Mouse (Mus musculus): ENCODE data around the gene Btg4. TPM values are rescaled to one million over a fixed set of nuclear protein-coding genes. Genes with fewer than 3 reads are reported as not detected.

Gene Btg4
- polyA plus RNA-seq, 1 experiment from 2014 or later: not detected

- H3K4me1 ChIP-seq (replicated peaks; ENCODE audit: control insufficient read depth, insufficient read depth, low read length): no peaks in the 10 kb centered on the region
- no peak overlapping the region for H3K4me3 ChIP-seq (ENCODE audit: low read depth, low read length)
- DNase-seq (ENCODE audit: low spot score) (no peak), ATAC-seq (ENCODE audit: low FRiP score) (no peak)
- no peak overlapping the region for H3K4me2 ChIP-seq (replicated peaks; ENCODE audit: low read depth, low read length)
- no peak overlapping the region for H3K27ac ChIP-seq (ENCODE audit: low read depth, low read length)
- H3K27me3 ChIP-seq (ENCODE audit: control insufficient read depth, insufficient read depth, low read length): no peaks in the 10 kb centered on the region
- WGBS: 71% methylated on average over 8 of the region's 8 CpGs
- no peak overlapping the region for H3K9ac ChIP-seq (ENCODE audit: low read depth, low read length)
- H3K36me3 ChIP-seq (ENCODE audit: control insufficient read depth, insufficient read depth, low read length): no peaks in the 10 kb centered on the region
- H3K9me3 ChIP-seq (ENCODE audit: control insufficient read depth, low read length): no peaks in the 10 kb centered on the region
Measured at GRCm38 (mm10) chr9:51032291-51032690, 28.4 kb upstream of the Btg4 start.

GRCm38 (mm10) chr9:51032785-51033529, 27.7 kb upstream of the Btg4 start:
- no peak overlapping the region for H3K27ac ChIP-seq (ENCODE audit: low read depth, low read length)
- no peak overlapping the region for H3K4me3 ChIP-seq (ENCODE audit: low read depth, low read length)
- H3K4me2 ChIP-seq (replicated peaks; ENCODE audit: low read depth, low read length): no peak overlapping the region
- ATAC-seq (ENCODE audit: low FRiP score) (no peak), DNase-seq (ENCODE audit: low spot score) (no peak)
- no peak overlapping the region for H3K9ac ChIP-seq (ENCODE audit: low read depth, low read length)
- no peaks in the 10 kb centered on the region for H3K4me1 ChIP-seq (replicated peaks; ENCODE audit: control insufficient read depth, insufficient read depth, low read length)
- 86% methylated on average over 3 of the region's 3 CpGs for WGBS
- no peaks in the 10 kb centered on the region for H3K36me3 ChIP-seq (ENCODE audit: control insufficient read depth, insufficient read depth, low read length)
- H3K9me3 ChIP-seq (ENCODE audit: control insufficient read depth, low read length): no peaks in the 10 kb centered on the region
- no peaks in the 10 kb centered on the region for H3K27me3 ChIP-seq (ENCODE audit: control insufficient read depth, insufficient read depth, low read length)

- H3K4me1 ChIP-seq (replicated peaks; ENCODE audit: control insufficient read depth, insufficient read depth, low read length): no peaks in the 10 kb centered on the region
- no peaks in the 10 kb centered on the region for H3K36me3 ChIP-seq (ENCODE audit: control insufficient read depth, insufficient read depth, low read length)
- no peak overlapping the region for H3K9ac ChIP-seq (ENCODE audit: low read depth, low read length)
- H3K4me3 ChIP-seq (ENCODE audit: low read depth, low read length): no peak overlapping the region
- ATAC-seq (ENCODE audit: low FRiP score) (no peak), DNase-seq (ENCODE audit: low spot score) (no peak)
- no peaks in the 10 kb centered on the region for H3K27me3 ChIP-seq (ENCODE audit: control insufficient read depth, insufficient read depth, low read length)
- no peak overlapping the region for H3K27ac ChIP-seq (ENCODE audit: low read depth, low read length)
- 91% methylated on average over 7 of the region's 7 CpGs for WGBS
- no peak overlapping the region for H3K4me2 ChIP-seq (replicated peaks; ENCODE audit: low read depth, low read length)
- H3K9me3 ChIP-seq (ENCODE audit: control insufficient read depth, low read length): no peaks in the 10 kb centered on the region
Measured at GRCm38 (mm10) chr9:51041491-51041980, 19.2 kb upstream of the Btg4 start.

GRCm38 (mm10) chr9:51042136-51042535, 18.6 kb upstream of the Btg4 start:
- ATAC-seq (ENCODE audit: low FRiP score) (no peak), DNase-seq (ENCODE audit: low spot score) (no peak)
- Histone ChIP-seq H3K4me1 (replicated peaks; ENCODE audit: control insufficient read depth, insufficient read depth, low read length) (no peaks in the 10 kb centered on the region), H3K27me3 (ENCODE audit: control insufficient read depth, insufficient read depth, low read length) (no peaks in the 10 kb centered on the region), H3K27ac (ENCODE audit: low read depth, low read length) (no peak overlapping the region), H3K4me3 (ENCODE audit: low read depth, low read length) (no peak overlapping the region), H3K9me3 (ENCODE audit: control insufficient read depth, low read length) (no peaks in the 10 kb centered on the region), H3K36me3 (ENCODE audit: control insufficient read depth, insufficient read depth, low read length) (no peaks in the 10 kb centered on the region), H3K4me2 (replicated peaks; ENCODE audit: low read depth, low read length) (no peak overlapping the region), H3K9ac (ENCODE audit: low read depth, low read length) (no peak overlapping the region)
- WGBS: 84% methylated on average over 6 of the region's 6 CpGs

- no peaks in the 10 kb centered on the region for H3K4me1 ChIP-seq (replicated peaks; ENCODE audit: control insufficient read depth, insufficient read depth, low read length)
- no peak for DNase-seq (ENCODE audit: low spot score)
- no peak overlapping the region for H3K4me2 ChIP-seq (replicated peaks; ENCODE audit: low read depth, low read length)
- no peaks in the 10 kb centered on the region for H3K27me3 ChIP-seq (ENCODE audit: control insufficient read depth, insufficient read depth, low read length)
- H3K4me3 ChIP-seq (ENCODE audit: low read depth, low read length): no peak overlapping the region
- ATAC-seq (ENCODE audit: low FRiP score): no peak
- WGBS: 70% methylated on average over 3 of the region's 3 CpGs
- no peaks in the 10 kb centered on the region for H3K9me3 ChIP-seq (ENCODE audit: control insufficient read depth, low read length)
- H3K36me3 ChIP-seq (ENCODE audit: control insufficient read depth, insufficient read depth, low read length): no peaks in the 10 kb centered on the region
- H3K9ac ChIP-seq (ENCODE audit: low read depth, low read length): no peak overlapping the region
- H3K27ac ChIP-seq (ENCODE audit: low read depth, low read length): no peak overlapping the region
Measured at GRCm38 (mm10) chr9:51052180-51052579, 8.5 kb upstream of the Btg4 start.

- ATAC-seq (ENCODE audit: low FRiP score): no peak
- H3K4me3 ChIP-seq (ENCODE audit: low read depth, low read length): no peak overlapping the region
- H3K4me2 ChIP-seq (replicated peaks; ENCODE audit: low read depth, low read length): no peak overlapping the region
- no peak overlapping the region for H3K27ac ChIP-seq (ENCODE audit: low read depth, low read length)
- H3K9me3 ChIP-seq (ENCODE audit: control insufficient read depth, low read length): no peaks in the 10 kb centered on the region
- 66% methylated on average over 3 of the region's 3 CpGs for WGBS
- H3K9ac ChIP-seq (ENCODE audit: low read depth, low read length): no peak overlapping the region
- no peaks in the 10 kb centered on the region for H3K36me3 ChIP-seq (ENCODE audit: control insufficient read depth, insufficient read depth, low read length)
- no peak for DNase-seq (ENCODE audit: low spot score)
- H3K4me1 ChIP-seq (replicated peaks; ENCODE audit: control insufficient read depth, insufficient read depth, low read length): no peaks in the 10 kb centered on the region
- H3K27me3 ChIP-seq (ENCODE audit: control insufficient read depth, insufficient read depth, low read length): no peaks in the 10 kb centered on the region
Measured at GRCm38 (mm10) chr9:51056360-51057324, 4.1 kb upstream of the Btg4 start.

GRCm38 (mm10) chr9:51058951-51059521, 1.7 kb upstream of the Btg4 start:
- ATAC-seq (ENCODE audit: low FRiP score): no peak
- WGBS: 87% methylated on average over 4 of the region's 4 CpGs
- DNase-seq (ENCODE audit: low spot score): no peak
- no peak overlapping the region for H3K27ac ChIP-seq (ENCODE audit: low read depth, low read length)
- no peak overlapping the region for H3K9ac ChIP-seq (ENCODE audit: low read depth, low read length)
- no peaks in the 10 kb centered on the region for H3K9me3 ChIP-seq (ENCODE audit: control insufficient read depth, low read length)
- no peak overlapping the region for H3K4me2 ChIP-seq (replicated peaks; ENCODE audit: low read depth, low read length)
- H3K4me3 ChIP-seq (ENCODE audit: low read depth, low read length): no peak overlapping the region
- no peaks in the 10 kb centered on the region for H3K4me1 ChIP-seq (replicated peaks; ENCODE audit: control insufficient read depth, insufficient read depth, low read length)
- H3K36me3 ChIP-seq (ENCODE audit: control insufficient read depth, insufficient read depth, low read length): no peaks in the 10 kb centered on the region
- H3K27me3 ChIP-seq (ENCODE audit: control insufficient read depth, insufficient read depth, low read length): no peaks in the 10 kb centered on the region

GRCm38 (mm10) chr9:51068202-51068601, 7.5 kb downstream of the Btg4 start:
- DNase-seq (ENCODE audit: low spot score) (no peak), ATAC-seq (ENCODE audit: low FRiP score) (no peak)
- Histone ChIP-seq H3K9ac (ENCODE audit: low read depth, low read length) (no peak overlapping the region), H3K27me3 (ENCODE audit: control insufficient read depth, insufficient read depth, low read length) (no peaks in the 10 kb centered on the region), H3K4me3 (ENCODE audit: low read depth, low read length) (no peak overlapping the region), H3K4me2 (replicated peaks; ENCODE audit: low read depth, low read length) (no peak overlapping the region), H3K9me3 (ENCODE audit: control insufficient read depth, low read length) (no peaks in the 10 kb centered on the region), H3K27ac (ENCODE audit: low read depth, low read length) (no peak overlapping the region), H3K4me1 (replicated peaks; ENCODE audit: control insufficient read depth, insufficient read depth, low read length) (no peaks in the 10 kb centered on the region), H3K36me3 (ENCODE audit: control insufficient read depth, insufficient read depth, low read length) (no peaks in the 10 kb centered on the region)
- WGBS: 68% methylated on average over 3 of the region's 3 CpGs
